Mouse (Mus musculus): Measurements from ENCODE around the gene Krtap14. TPM values are rescaled to one million over a fixed set of nuclear protein-coding genes. Genes with fewer than 3 reads are reported as not detected.

The Krtap14 gene
- polyA plus RNA-seq (2015; fragmentation: Nextera tagmentation; extraction: Ambion mirVana) = 0.41 TPM in 1 of 2 replicates, not detected in the other

DNA sequence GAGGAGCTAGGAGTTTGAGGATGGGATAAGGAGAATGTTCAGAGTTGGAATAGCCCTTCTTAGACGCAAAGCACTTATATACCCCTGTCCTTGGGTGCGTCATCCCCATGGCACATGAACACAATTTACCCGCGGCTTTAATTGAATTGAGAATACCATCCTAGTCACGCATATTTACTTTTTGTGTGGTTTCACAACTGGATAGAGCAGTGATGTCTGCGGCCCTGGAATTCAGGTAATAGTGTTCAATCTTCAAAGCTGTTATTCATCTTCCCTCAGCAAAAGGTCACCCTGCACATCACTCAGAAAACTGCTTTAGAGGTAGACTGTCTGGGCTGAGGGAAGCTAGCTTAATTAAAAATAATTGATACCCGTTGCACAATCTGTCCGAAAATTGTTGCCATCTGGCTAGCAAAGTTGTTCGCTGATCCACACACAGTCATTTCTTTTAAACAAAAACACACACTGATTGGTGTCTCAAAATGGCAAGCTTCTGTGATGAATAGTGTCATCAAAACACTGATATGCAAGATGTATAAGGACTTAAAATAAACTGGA lies at the start of gene Krtap14:
Gene Krtap14 (minus strand): TSS at position 51 of the 558 bp plus-strand sequence.
- Histone ChIP-seq H3K4me3 (replicated peaks) (no peak within 1 kb of the TSS), H3K27me3 (no peaks in the 10 kb centered on the region), H3K9me3 (replicated peaks) (no peaks in the 10 kb centered on the region), H3K9ac (no peak within 1 kb of the TSS), H3K36me3 (no peaks in the 10 kb centered on the region), H3K27ac (replicated peaks) (no peak within 1 kb of the TSS), H3K4me1 (no peaks in the 10 kb centered on the region), H3K4me2 (replicated peaks) (no peak within 1 kb of the TSS)
- no peak for ATAC-seq (ENCODE audit: insufficient number of reproducible peaks, low FRiP score, low TSS enrichment, low read depth)
- whole genome bisulfite sequencing = 30% methylated on average over 9 of the region's 9 CpGs

DNA sequence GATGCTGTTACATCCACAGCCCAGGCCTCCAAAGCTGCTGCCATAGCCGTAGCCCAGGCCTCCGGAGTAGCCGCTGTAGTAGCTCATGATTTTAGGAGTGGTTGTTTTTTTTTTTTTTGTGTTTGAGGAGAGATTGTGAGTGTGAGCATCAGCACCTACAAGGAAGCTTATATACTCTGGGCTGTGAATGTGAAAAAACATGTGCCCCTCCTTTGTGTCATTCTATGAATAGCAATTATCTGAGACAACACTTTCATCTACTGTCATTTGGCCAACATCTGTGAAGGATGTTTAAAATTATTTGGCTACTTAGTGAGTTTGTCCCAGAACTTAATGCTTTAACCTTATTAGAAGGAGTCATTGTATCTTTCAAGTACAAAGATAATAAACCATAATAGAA lies 48.2 kb upstream of the Krtap14 start, which contains the start of gene Krtap19-2:
Gene Krtap19-2 (minus strand): TSS at position 101 of the 400 bp plus-strand sequence.
- ATAC-seq (ENCODE audit: insufficient number of reproducible peaks, low FRiP score, low TSS enrichment, low read depth) = no peak
- Histone ChIP-seq H3K27me3 (no peaks in the 10 kb centered on the region), H3K36me3 (no peaks in the 10 kb centered on the region), H3K4me3 (replicated peaks) (no peak within 1 kb of the TSS), H3K4me1 (no peaks in the 10 kb centered on the region), H3K9ac (no peak within 1 kb of the TSS), H3K9me3 (replicated peaks) (no peaks in the 10 kb centered on the region), H3K4me2 (replicated peaks) (no peak within 1 kb of the TSS), H3K27ac (replicated peaks) (no peak within 1 kb of the TSS)
- WGBS = 89% methylated on average over 3 of the region's 3 CpGs

DNA sequence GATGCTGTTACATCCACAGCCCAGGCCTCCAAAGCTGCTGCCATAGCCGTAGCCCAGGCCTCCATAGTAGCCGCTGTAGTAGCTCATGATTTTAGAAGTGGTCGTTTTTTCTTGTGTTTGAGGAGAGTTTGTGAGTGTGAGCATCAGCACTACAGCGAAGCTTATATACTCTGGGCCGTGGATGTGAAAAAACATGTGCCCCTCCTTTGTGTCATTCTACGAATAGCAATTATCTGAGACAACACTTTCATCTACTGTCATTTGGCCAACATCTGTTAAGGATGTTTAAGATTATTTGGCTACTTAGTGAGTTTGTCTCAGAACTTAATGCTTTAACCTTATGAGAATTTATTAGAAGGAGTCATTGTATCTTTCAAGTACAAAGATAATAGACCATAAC lies 43.4 kb upstream of the Krtap14 start, which contains the start of gene Krtap19-1:
Gene Krtap19-1 (minus strand): TSS at position 101 of the 400 bp plus-strand sequence.
- Histone ChIP-seq H3K4me3 (replicated peaks) (no peak within 1 kb of the TSS), H3K4me2 (replicated peaks) (no peak within 1 kb of the TSS), H3K9ac (no peak within 1 kb of the TSS), H3K27me3 (no peaks in the 10 kb centered on the region), H3K27ac (replicated peaks) (no peak within 1 kb of the TSS), H3K9me3 (replicated peaks) (no peaks in the 10 kb centered on the region), H3K36me3 (no peaks in the 10 kb centered on the region), H3K4me1 (no peaks in the 10 kb centered on the region)
- 80% methylated on average over 6 of the region's 6 CpGs for WGBS
- no peak for ATAC-seq (ENCODE audit: insufficient number of reproducible peaks, low FRiP score, low TSS enrichment, low read depth)

DNA sequence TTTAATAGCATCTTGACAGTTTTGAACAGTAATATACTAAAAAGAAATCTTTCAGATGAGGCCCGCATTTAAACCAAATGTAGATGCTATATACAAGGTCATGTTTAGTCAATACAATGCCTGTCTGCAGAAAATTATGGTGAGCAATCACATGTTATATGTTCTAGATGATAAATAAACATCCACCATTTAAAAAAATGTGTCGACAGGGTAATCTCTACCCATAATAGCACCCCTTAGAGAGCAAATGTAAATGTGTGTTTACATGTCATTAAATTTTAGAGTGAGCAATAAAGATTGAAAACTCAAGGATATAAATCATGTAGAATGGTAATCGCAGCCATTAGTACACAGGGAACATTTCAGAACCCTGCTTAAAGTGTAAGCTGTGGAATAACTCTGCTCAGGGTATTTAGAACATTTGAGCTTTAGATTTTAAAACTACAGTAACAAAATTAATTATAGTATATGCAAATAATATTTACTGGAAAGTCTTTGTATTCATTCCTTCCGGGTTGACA lies 39.0 kb upstream of the Krtap14 start:
- no peaks in the 10 kb centered on the region for H3K36me3 ChIP-seq
- no peaks in the 10 kb centered on the region for H3K4me1 ChIP-seq
- no peaks in the 10 kb centered on the region for H3K9me3 ChIP-seq (replicated peaks)
- H3K27ac ChIP-seq (replicated peaks) = no peak overlapping the region
- H3K4me2 ChIP-seq (replicated peaks) = no peak overlapping the region
- no peak overlapping the region for H3K9ac ChIP-seq
- no peak overlapping the region for H3K4me3 ChIP-seq (replicated peaks)
- 87% methylated on average over 4 of the region's 4 CpGs for WGBS
- H3K27me3 ChIP-seq = no peaks in the 10 kb centered on the region
- no peak for ATAC-seq (ENCODE audit: insufficient number of reproducible peaks, low FRiP score, low TSS enrichment, low read depth)

DNA sequence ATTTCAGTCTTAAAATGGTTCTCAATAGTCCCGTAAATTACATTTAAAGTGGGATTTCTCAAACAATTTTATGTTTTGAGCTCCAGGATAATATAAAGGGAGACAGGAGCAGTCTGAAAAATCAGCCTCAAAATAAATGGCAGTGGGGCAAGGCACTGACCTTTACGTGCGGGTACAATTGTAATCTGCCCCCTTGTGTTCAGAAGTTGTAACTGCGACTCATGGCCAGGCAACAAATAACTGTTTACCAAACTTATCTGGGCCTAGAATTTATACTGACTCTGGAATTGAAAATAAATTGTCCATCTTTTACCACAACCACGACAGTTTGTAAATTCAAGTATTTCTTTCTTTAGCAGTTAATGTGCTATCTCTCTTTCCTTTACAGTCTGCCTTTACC lies 25.5 kb upstream of the Krtap14 start:
- 12% methylated on average over 5 of the region's 5 CpGs for WGBS
- Histone ChIP-seq H3K27me3 (no peaks in the 10 kb centered on the region), H3K27ac (replicated peaks) (no peak overlapping the region)

DNA sequence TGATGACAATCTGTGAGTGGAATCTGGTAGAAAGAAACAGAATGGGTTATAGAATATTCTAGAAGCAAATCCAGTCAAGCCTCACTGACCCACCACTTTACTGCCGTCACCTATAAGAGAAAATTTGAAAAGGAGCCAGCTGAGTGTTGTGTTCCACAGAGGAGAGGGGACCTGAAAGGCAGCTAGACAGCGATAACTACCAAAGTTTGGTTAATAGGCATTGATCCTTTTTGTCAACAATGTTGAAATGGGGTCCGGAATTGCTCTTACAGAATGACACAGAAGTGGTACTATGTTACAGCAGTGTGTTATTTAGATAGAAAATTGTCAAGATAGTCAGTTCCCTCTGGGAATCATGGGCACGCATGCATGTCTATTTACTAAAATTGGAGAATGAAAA lies 22.6 kb upstream of the Krtap14 start:
- no peaks in the 10 kb centered on the region for H3K36me3 ChIP-seq
- no peaks in the 10 kb centered on the region for H3K4me1 ChIP-seq
- H3K27ac ChIP-seq (replicated peaks) = no peak overlapping the region
- H3K4me2 ChIP-seq (replicated peaks) = no peak overlapping the region
- WGBS = 83% methylated on average over 4 of the region's 4 CpGs
- H3K9me3 ChIP-seq (replicated peaks) = no peaks in the 10 kb centered on the region
- ATAC-seq (ENCODE audit: insufficient number of reproducible peaks, low FRiP score, low TSS enrichment, low read depth) = no peak
- H3K27me3 ChIP-seq = no peaks in the 10 kb centered on the region
- H3K9ac ChIP-seq = no peak overlapping the region
- no peak overlapping the region for H3K4me3 ChIP-seq (replicated peaks)

More for the DNA sequence above, 25.5 kb upstream of the Krtap14 start:
- no peaks in the 10 kb centered on the region for H3K36me3 ChIP-seq
- no peaks in the 10 kb centered on the region for H3K9me3 ChIP-seq (replicated peaks)
- no peak for ATAC-seq (ENCODE audit: insufficient number of reproducible peaks, low FRiP score, low TSS enrichment, low read depth)
- H3K4me2 ChIP-seq (replicated peaks) = no peak overlapping the region
- no peaks in the 10 kb centered on the region for H3K4me1 ChIP-seq
- no peak overlapping the region for H3K9ac ChIP-seq
- no peak overlapping the region for H3K4me3 ChIP-seq (replicated peaks)

DNA sequence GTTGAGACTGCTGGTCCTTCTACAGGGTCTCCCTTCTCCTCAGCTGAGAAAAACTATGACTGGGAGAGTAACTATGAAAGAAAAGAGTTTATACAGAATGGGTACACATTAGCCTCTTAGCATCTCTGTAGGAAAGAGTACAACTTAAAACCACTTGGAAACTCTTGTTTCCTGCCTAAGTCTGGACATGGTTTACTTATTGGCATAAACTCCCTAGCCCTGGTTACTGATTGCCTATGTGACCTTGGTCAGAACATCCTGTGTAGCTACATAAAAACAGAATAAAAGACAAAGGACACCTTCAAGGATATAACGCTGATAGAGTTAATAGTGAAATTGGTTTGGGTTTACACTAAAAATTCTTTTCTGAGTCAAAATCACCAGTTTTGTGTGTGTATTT lies 21.4 kb upstream of the Krtap14 start:
- H3K27me3 ChIP-seq = no peaks in the 10 kb centered on the region
- no peaks in the 10 kb centered on the region for H3K4me1 ChIP-seq
- no peak overlapping the region for H3K9ac ChIP-seq
- H3K4me3 ChIP-seq (replicated peaks) = no peak overlapping the region
- ATAC-seq (ENCODE audit: insufficient number of reproducible peaks, low FRiP score, low TSS enrichment, low read depth) = no peak
- H3K9me3 ChIP-seq (replicated peaks) = no peaks in the 10 kb centered on the region
- WGBS = 96% methylated on average over 1 of the region's 1 CpGs
- no peaks in the 10 kb centered on the region for H3K36me3 ChIP-seq
- no peak overlapping the region for H3K4me2 ChIP-seq (replicated peaks)
- no peak overlapping the region for H3K27ac ChIP-seq (replicated peaks)

DNA sequence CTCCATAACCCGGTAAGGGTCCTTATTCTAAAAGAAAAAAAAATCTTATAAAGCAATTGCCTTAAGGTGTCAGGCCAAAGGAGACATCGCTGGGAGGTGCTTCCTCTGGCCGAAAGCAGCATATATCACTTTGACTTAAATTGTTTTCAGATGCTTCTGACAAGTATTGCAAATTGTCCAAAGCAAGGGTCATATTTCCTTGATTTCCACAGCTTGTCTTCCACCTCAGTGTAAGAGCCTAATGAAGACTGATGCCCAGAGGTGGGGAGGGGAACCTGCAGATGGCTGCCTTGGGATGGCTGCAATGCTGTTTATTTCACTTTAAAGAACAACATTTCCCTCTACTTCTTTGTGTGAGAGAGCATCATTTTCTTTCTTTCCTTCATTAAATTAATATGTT lies 1.0 kb upstream of the Krtap14 start:
- ATAC-seq (ENCODE audit: insufficient number of reproducible peaks, low FRiP score, low TSS enrichment, low read depth) = no peak

DNA sequence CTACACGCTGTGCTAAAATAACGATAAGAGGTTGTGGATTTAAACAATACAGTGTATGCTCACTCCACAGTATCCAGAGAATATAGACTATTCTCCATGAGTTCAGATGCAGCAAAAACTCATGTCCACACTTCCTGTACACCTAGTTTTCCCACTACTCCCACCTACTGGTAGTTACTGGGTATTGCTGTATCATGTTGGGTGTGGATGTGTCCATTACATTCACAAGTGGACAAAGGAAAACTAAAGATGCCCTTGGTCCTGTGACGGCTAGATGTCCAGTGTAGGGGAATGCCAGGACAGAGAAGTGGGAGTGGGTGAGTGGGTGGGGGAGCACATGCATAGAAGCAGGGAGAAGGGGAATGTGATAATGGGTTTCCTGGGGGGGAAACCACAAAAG lies 2.2 kb downstream of the Krtap14 start:
- Histone ChIP-seq H3K4me1 (no peaks in the 10 kb centered on the region), H3K27ac (replicated peaks) (no peak overlapping the region), H3K36me3 (no peaks in the 10 kb centered on the region), H3K4me3 (replicated peaks) (no peak overlapping the region), H3K27me3 (no peaks in the 10 kb centered on the region), H3K4me2 (replicated peaks) (no peak overlapping the region), H3K9ac (no peak overlapping the region), H3K9me3 (replicated peaks) (no peaks in the 10 kb centered on the region)
- WGBS = 74% methylated on average over 3 of the region's 3 CpGs
- ATAC-seq (ENCODE audit: insufficient number of reproducible peaks, low FRiP score, low TSS enrichment, low read depth) = no peak

More for the DNA sequence above, 1.0 kb upstream of the Krtap14 start:
- Histone ChIP-seq H3K4me1 (no peaks in the 10 kb centered on the region), H3K4me3 (replicated peaks) (no peak overlapping the region), H3K27me3 (no peaks in the 10 kb centered on the region), H3K9me3 (replicated peaks) (no peaks in the 10 kb centered on the region), H3K36me3 (no peaks in the 10 kb centered on the region), H3K4me2 (replicated peaks) (no peak overlapping the region), H3K9ac (no peak overlapping the region), H3K27ac (replicated peaks) (no peak overlapping the region)
- 29% methylated on average over 3 of the region's 3 CpGs for WGBS

DNA sequence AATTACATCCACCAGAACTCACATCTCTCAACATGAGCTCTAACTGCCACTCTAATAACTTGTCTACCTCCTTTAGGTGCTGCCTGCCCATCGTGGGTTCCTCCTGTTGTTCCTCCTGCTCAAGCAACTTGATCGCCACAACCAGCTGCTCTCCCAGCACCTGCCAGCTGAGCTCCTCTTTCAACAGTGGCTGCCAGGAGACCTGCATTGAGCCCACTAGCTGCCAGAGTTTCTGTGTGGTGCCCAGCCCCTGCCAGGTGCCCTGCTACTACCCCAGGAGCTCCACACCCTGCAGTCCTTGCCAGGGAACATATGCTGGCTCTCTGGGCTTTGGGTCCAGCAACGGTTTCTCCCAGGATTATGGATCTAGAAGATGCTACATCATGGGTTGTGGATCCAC lies 5.9 kb downstream of the Krtap14 start, which contains the start of gene Krtap15:
Gene Krtap15 (plus strand): TSS at position 150 of the 400 bp plus-strand sequence.
- H3K9ac ChIP-seq = no peak within 1 kb of the TSS
- no peaks in the 10 kb centered on the region for H3K27me3 ChIP-seq
- no peaks in the 10 kb centered on the region for H3K4me1 ChIP-seq
- no peak within 1 kb of the TSS for H3K4me2 ChIP-seq (replicated peaks)
- ATAC-seq (ENCODE audit: insufficient number of reproducible peaks, low FRiP score, low TSS enrichment, low read depth) = no peak
- H3K27ac ChIP-seq (replicated peaks) = no peak within 1 kb of the TSS
- WGBS = 70% methylated on average over 3 of the region's 3 CpGs
- H3K36me3 ChIP-seq = no peaks in the 10 kb centered on the region
- no peak within 1 kb of the TSS for H3K4me3 ChIP-seq (replicated peaks)
- H3K9me3 ChIP-seq (replicated peaks) = no peaks in the 10 kb centered on the region

DNA sequence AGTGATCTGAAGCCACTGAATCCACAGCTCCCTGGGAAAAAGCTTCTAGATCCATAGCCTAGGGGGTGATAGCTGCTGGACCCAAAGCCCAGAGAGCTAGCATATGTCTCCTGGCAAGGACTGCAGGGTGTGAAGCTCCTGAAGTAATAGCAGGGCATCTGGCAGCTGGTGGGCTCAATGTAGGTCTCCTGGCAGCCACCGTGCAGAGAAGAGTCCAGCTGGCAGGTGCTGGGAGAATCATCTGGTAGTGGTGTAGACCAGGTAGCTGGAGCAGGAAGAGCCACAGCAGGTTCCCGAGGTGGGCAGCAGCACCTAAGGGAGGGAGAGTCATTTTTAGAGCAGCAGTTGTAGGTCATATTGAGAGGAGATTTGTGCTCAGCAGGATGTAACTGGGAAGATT lies 14.1 kb downstream of the Krtap14 start, which contains the start of gene Gm20741:
Gene Gm20741 (minus strand): TSS at position 394 of the 400 bp plus-strand sequence.
- H3K9ac ChIP-seq = no peak within 1 kb of the TSS
- 82% methylated on average over 2 of the region's 2 CpGs for WGBS

DNA sequence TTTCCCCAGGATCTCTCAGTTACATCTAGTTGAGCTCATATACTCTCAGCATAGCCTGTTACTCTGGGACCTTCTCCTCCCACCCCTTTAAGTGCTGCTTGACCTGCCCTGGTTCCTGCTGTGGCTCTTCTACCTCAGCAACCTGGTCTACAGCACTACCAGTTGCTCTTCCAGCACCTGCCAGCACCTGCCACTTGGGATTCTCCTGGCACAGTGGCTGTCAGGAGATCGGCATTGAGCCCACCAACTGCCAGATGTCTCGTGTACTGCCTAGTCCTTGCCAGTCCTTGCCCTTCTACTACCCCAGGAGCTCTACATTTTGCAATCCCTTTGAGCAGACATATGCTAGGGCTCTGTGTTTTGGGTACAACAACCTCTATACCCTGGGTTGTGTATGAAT lies 39.2 kb downstream of the Krtap14 start:
- WGBS = 77% methylated on average over 2 of the region's 2 CpGs
- no peaks in the 10 kb centered on the region for H3K9me3 ChIP-seq (replicated peaks)
- H3K27me3 ChIP-seq = no peaks in the 10 kb centered on the region
- H3K4me3 ChIP-seq (replicated peaks) = no peak overlapping the region
- H3K36me3 ChIP-seq = no peaks in the 10 kb centered on the region
- H3K9ac ChIP-seq = no peak overlapping the region
- no peak overlapping the region for H3K4me2 ChIP-seq (replicated peaks)
- no peak for ATAC-seq (ENCODE audit: insufficient number of reproducible peaks, low FRiP score, low TSS enrichment, low read depth)
- H3K27ac ChIP-seq (replicated peaks) = no peak overlapping the region
- no peaks in the 10 kb centered on the region for H3K4me1 ChIP-seq

More for the DNA sequence above, 14.1 kb downstream of the Krtap14 start, which contains the start of gene Gm20741:
- no peak within 1 kb of the TSS for H3K4me3 ChIP-seq (replicated peaks)
- H3K27me3 ChIP-seq = no peaks in the 10 kb centered on the region
- no peak within 1 kb of the TSS for H3K27ac ChIP-seq (replicated peaks)
- no peaks in the 10 kb centered on the region for H3K9me3 ChIP-seq (replicated peaks)
- no peaks in the 10 kb centered on the region for H3K4me1 ChIP-seq
- H3K36me3 ChIP-seq = no peaks in the 10 kb centered on the region
- no peak for ATAC-seq (ENCODE audit: insufficient number of reproducible peaks, low FRiP score, low TSS enrichment, low read depth)
- no peak within 1 kb of the TSS for H3K4me2 ChIP-seq (replicated peaks)
